Mouse (Mus musculus): Measurements from ENCODE around the gene Gpr89.

Gpr89 gene

GRCm38 (mm10) chr3:96904851-96905541, at the start of gene Gpr89:
Gene Gpr89, minus strand, starts transcription at chr3:96905346.
- peak; percentile 96 to 97 for DNase-seq (ENCODE audit: low spot score in 2 of 2)

GRCm38 (mm10) chr3:96953489-96954233, 48.5 kb upstream of the Gpr89 start:
- no peak for DNase-seq (ENCODE audit: low spot score in 2 of 2)

GRCm38 (mm10) chr3:96942706-96943105, 37.6 kb upstream of the Gpr89 start:
- DNase-seq (ENCODE audit: low spot score in 2 of 2): no peak

GRCm38 (mm10) chr3:96938738-96939137, 33.6 kb upstream of the Gpr89 start:
- DNase-seq (ENCODE audit: low spot score in 2 of 2): peak; percentile 35 to 83

GRCm38 (mm10) chr3:96937606-96938005, 32.5 kb upstream of the Gpr89 start:
- DNase-seq (ENCODE audit: low spot score in 2 of 2): no peak

GRCm38 (mm10) chr3:96936241-96936640, 31.1 kb upstream of the Gpr89 start:
- no peak for DNase-seq (ENCODE audit: low spot score in 2 of 2)

- no peak for DNase-seq (ENCODE audit: low spot score in 2 of 2)
These were observed 26.1 kb upstream of the Gpr89 start for GRCm38 (mm10) chr3:96931261-96931681.

- DNase-seq (ENCODE audit: low spot score in 2 of 2): no peak
These were observed 20.8 kb upstream of the Gpr89 start, which contains the start of gene Gja8 for GRCm38 (mm10) chr3:96925920-96926319. Gene Gja8, minus strand, starts transcription at chr3:96926020.

GRCm38 (mm10) chr3:96924631-96925030, 19.5 kb upstream of the Gpr89 start:
- no peak for DNase-seq (ENCODE audit: low spot score in 2 of 2)

- DNase-seq (ENCODE audit: low spot score in 2 of 2): no peak
These were observed 15.8 kb upstream of the Gpr89 start for GRCm38 (mm10) chr3:96920991-96921390.

- no peak for DNase-seq (ENCODE audit: low spot score in 2 of 2)
These were observed 446 bp upstream of the Gpr89 start for GRCm38 (mm10) chr3:96905592-96905991.

GRCm38 (mm10) chr3:96904393-96904792, 753 bp downstream of the Gpr89 start, which contains the start of gene Gja5:
Gene Gja5, plus strand, starts transcription at chr3:96904693.
- no peak for DNase-seq (ENCODE audit: low spot score in 2 of 2)

GRCm38 (mm10) chr3:96902336-96902999, 2.7 kb downstream of the Gpr89 start:
- DNase-seq (ENCODE audit: low spot score in 2 of 2): no peak

- DNase-seq (ENCODE audit: low spot score in 2 of 2): no peak
These were observed 21.5 kb downstream of the Gpr89 start for GRCm38 (mm10) chr3:96883690-96884089.

- DNase-seq (ENCODE audit: low spot score in 2 of 2): no peak
These were observed 22.9 kb downstream of the Gpr89 start for GRCm38 (mm10) chr3:96882061-96882849.

GRCm38 (mm10) chr3:96881557-96881956, 23.6 kb downstream of the Gpr89 start:
- no peak for DNase-seq (ENCODE audit: low spot score in 2 of 2)

GRCm38 (mm10) chr3:96880385-96880784, 24.8 kb downstream of the Gpr89 start:
- DNase-seq (ENCODE audit: low spot score in 2 of 2): no peak

GRCm38 (mm10) chr3:96879536-96879935, 25.6 kb downstream of the Gpr89 start:
- no peak for DNase-seq (ENCODE audit: low spot score in 2 of 2)

- DNase-seq (ENCODE audit: low spot score in 2 of 2): no peak
These were observed 30.2 kb downstream of the Gpr89 start for GRCm38 (mm10) chr3:96874808-96875571.

GRCm38 (mm10) chr3:96872501-96872900, 32.6 kb downstream of the Gpr89 start:
- DNase-seq (ENCODE audit: low spot score in 2 of 2): no peak

- DNase-seq (ENCODE audit: low spot score in 2 of 2): no peak
These were observed 34.1 kb downstream of the Gpr89 start for GRCm38 (mm10) chr3:96871070-96871469.
